Mouse (Mus musculus): ENCODE results near the gene Ppp1r1b. TPM values are rescaled to one million over a fixed set of nuclear protein-coding genes. Genes with fewer than 3 reads are reported as not detected.

Ppp1r1b gene
- 20.2 and 21.5 TPM in 2 replicates for polyA plus RNA-seq (2015; fragmentation: Nextera tagmentation; extraction: Ambion mirVana)

- Histone ChIP-seq H3K4me1 (peaks cover 13% of the 10 kb centered on the region), H3K4me3 (replicated peaks) (peak within 1 kb of the TSS; percentile 52), H3K27ac (no peak within 1 kb of the TSS)
These were observed at the start of gene Ppp1r1b for GRCm38 (mm10) chr11:98348083-98348961. Gene Ppp1r1b, plus strand, starts transcription at chr11:98348404.

GRCm38 (mm10) chr11:98298484-98299205, 49.6 kb upstream of the Ppp1r1b start:
- no peaks in the 10 kb centered on the region for H3K36me3 ChIP-seq
- H3K9ac ChIP-seq = no peak overlapping the region
- peak overlapping the region; percentile 25; the same call in 1 of the 2 replicates for H3K4me2 ChIP-seq
- H3K4me1 ChIP-seq = peaks cover 14% of the 10 kb centered on the region
- no peak overlapping the region for H3K27ac ChIP-seq
- 8% methylated on average over 10 of the region's 10 CpGs for WGBS
- no peaks in the 10 kb centered on the region for H3K9me3 ChIP-seq
- no peak overlapping the region for H3K4me3 ChIP-seq (replicated peaks)
- no peak for ATAC-seq (ENCODE audit: insufficient read depth, low FRiP score, low read depth)
- no peaks in the 10 kb centered on the region for H3K27me3 ChIP-seq (replicated peaks)

More at GRCm38 (mm10) chr11:98348083-98348961, at the start of gene Ppp1r1b:
- H3K27me3 ChIP-seq (replicated peaks) = peaks cover 72% of the 10 kb centered on the region
- 0 out of 2 replicates have a peak within 1 kb of the TSS, but pooled peaks have one; percentile 16 for H3K9ac ChIP-seq
- ATAC-seq (ENCODE audit: insufficient read depth, low FRiP score, low read depth) = peak; percentile 61
- WGBS = under 1% methylated on average over 53 of the region's 55 CpGs
- no peaks in the 10 kb centered on the region for H3K9me3 ChIP-seq
- H3K4me2 ChIP-seq = peak within 1 kb of the TSS; percentile 97
- H3K36me3 ChIP-seq = no peaks in the 10 kb centered on the region

GRCm38 (mm10) chr11:98313790-98314323, 34.3 kb upstream of the Ppp1r1b start:
- Histone ChIP-seq H3K27me3 (replicated peaks) (peaks cover 54% of the 10 kb centered on the region), H3K4me2 (0 out of 2 replicates have a peak overlapping the region, but pooled peaks have one; percentile 22), H3K4me3 (replicated peaks) (no peak overlapping the region), H3K27ac (no peak overlapping the region), H3K36me3 (no peaks in the 10 kb centered on the region), H3K9me3 (no peaks in the 10 kb centered on the region), H3K9ac (no peak overlapping the region), H3K4me1 (peaks cover 3% of the 10 kb centered on the region; the same call in 1 of the 2 replicates)
- WGBS = 2% methylated on average over 26 of the region's 26 CpGs
- no peak for ATAC-seq (ENCODE audit: insufficient read depth, low FRiP score, low read depth)

GRCm38 (mm10) chr11:98317479-98317878, 30.7 kb upstream of the Ppp1r1b start:
- Histone ChIP-seq H3K4me2 (no peak overlapping the region), H3K4me3 (replicated peaks) (no peak overlapping the region), H3K36me3 (no peaks in the 10 kb centered on the region), H3K27me3 (replicated peaks) (peaks cover 90% of the 10 kb centered on the region), H3K4me1 (peaks cover 3% of the 10 kb centered on the region; the same call in 1 of the 2 replicates), H3K9me3 (no peaks in the 10 kb centered on the region), H3K27ac (no peak overlapping the region), H3K9ac (no peak overlapping the region)
- WGBS = 7% methylated on average over 7 of the region's 7 CpGs
- no peak for ATAC-seq (ENCODE audit: insufficient read depth, low FRiP score, low read depth)

- Histone ChIP-seq H3K9ac (no peak overlapping the region), H3K4me1 (peaks cover 3% of the 10 kb centered on the region; the same call in 1 of the 2 replicates), H3K4me2 (no peak overlapping the region), H3K9me3 (no peaks in the 10 kb centered on the region), H3K4me3 (replicated peaks) (no peak overlapping the region), H3K27ac (no peak overlapping the region), H3K36me3 (no peaks in the 10 kb centered on the region), H3K27me3 (replicated peaks) (peaks cover 96% of the 10 kb centered on the region)
- 3% methylated on average over 14 of the region's 14 CpGs for WGBS
- no peak for ATAC-seq (ENCODE audit: insufficient read depth, low FRiP score, low read depth)
These were observed 29.6 kb upstream of the Ppp1r1b start for GRCm38 (mm10) chr11:98318421-98319116.

- WGBS = 4% methylated on average over 15 of the region's 15 CpGs
- no peaks in the 10 kb centered on the region for H3K4me1 ChIP-seq
- ATAC-seq (ENCODE audit: insufficient read depth, low FRiP score, low read depth) = no peak
- H3K4me2 ChIP-seq = no peak overlapping the region
- H3K9ac ChIP-seq = no peak overlapping the region
- no peaks in the 10 kb centered on the region for H3K9me3 ChIP-seq
- H3K27me3 ChIP-seq (replicated peaks) = peaks cover 98% of the 10 kb centered on the region
- H3K4me3 ChIP-seq (replicated peaks) = no peak overlapping the region
- H3K27ac ChIP-seq = no peak overlapping the region
- no peaks in the 10 kb centered on the region for H3K36me3 ChIP-seq
These were observed 29.1 kb upstream of the Ppp1r1b start for GRCm38 (mm10) chr11:98319120-98319519.

- WGBS = 23% methylated on average over 4 of the region's 4 CpGs
These were observed 28.7 kb upstream of the Ppp1r1b start for GRCm38 (mm10) chr11:98319544-98319943.

GRCm38 (mm10) chr11:98319944-98320343, 28.3 kb upstream of the Ppp1r1b start:
- no peak overlapping the region for H3K27ac ChIP-seq
- H3K27me3 ChIP-seq (replicated peaks) = peaks cover 98% of the 10 kb centered on the region
- 7% methylated on average over 2 of the region's 2 CpGs for WGBS
- ATAC-seq (ENCODE audit: insufficient read depth, low FRiP score, low read depth) = no peak
- H3K9me3 ChIP-seq = no peaks in the 10 kb centered on the region
- H3K4me1 ChIP-seq = no peaks in the 10 kb centered on the region
- H3K4me3 ChIP-seq (replicated peaks) = no peak overlapping the region
- H3K36me3 ChIP-seq = no peaks in the 10 kb centered on the region
- no peak overlapping the region for H3K4me2 ChIP-seq
- no peak overlapping the region for H3K9ac ChIP-seq

More at GRCm38 (mm10) chr11:98319544-98319943, 28.7 kb upstream of the Ppp1r1b start:
- Histone ChIP-seq H3K27me3 (replicated peaks) (peaks cover 98% of the 10 kb centered on the region), H3K4me1 (no peaks in the 10 kb centered on the region), H3K9ac (no peak overlapping the region), H3K4me2 (no peak overlapping the region), H3K9me3 (no peaks in the 10 kb centered on the region), H3K4me3 (replicated peaks) (no peak overlapping the region), H3K36me3 (no peaks in the 10 kb centered on the region), H3K27ac (no peak overlapping the region)
- ATAC-seq (ENCODE audit: insufficient read depth, low FRiP score, low read depth) = no peak

GRCm38 (mm10) chr11:98320381-98320780, 27.8 kb upstream of the Ppp1r1b start:
- Histone ChIP-seq H3K4me1 (no peaks in the 10 kb centered on the region), H3K4me3 (replicated peaks) (no peak overlapping the region), H3K9ac (no peak overlapping the region), H3K27ac (no peak overlapping the region), H3K4me2 (no peak overlapping the region), H3K27me3 (replicated peaks) (peaks cover 99% of the 10 kb centered on the region), H3K36me3 (no peaks in the 10 kb centered on the region), H3K9me3 (no peaks in the 10 kb centered on the region)
- no peak for ATAC-seq (ENCODE audit: insufficient read depth, low FRiP score, low read depth)
- 14% methylated on average over 12 of the region's 12 CpGs for WGBS

- Histone ChIP-seq H3K36me3 (no peaks in the 10 kb centered on the region), H3K9me3 (no peaks in the 10 kb centered on the region), H3K27ac (no peak overlapping the region), H3K4me3 (replicated peaks) (no peak overlapping the region), H3K9ac (no peak overlapping the region), H3K4me2 (no peak overlapping the region), H3K27me3 (replicated peaks) (peaks cover 99% of the 10 kb centered on the region), H3K4me1 (no peaks in the 10 kb centered on the region)
- ATAC-seq (ENCODE audit: insufficient read depth, low FRiP score, low read depth) = no peak
- 2% methylated on average over 30 of the region's 30 CpGs for WGBS
These were observed 27.2 kb upstream of the Ppp1r1b start for GRCm38 (mm10) chr11:98320806-98321676.

GRCm38 (mm10) chr11:98321677-98322003, 26.6 kb upstream of the Ppp1r1b start:
- 1% methylated on average over 5 of the region's 5 CpGs for WGBS
- Histone ChIP-seq H3K4me2 (no peak overlapping the region), H3K36me3 (no peaks in the 10 kb centered on the region), H3K4me3 (replicated peaks) (no peak overlapping the region), H3K9ac (no peak overlapping the region), H3K27ac (no peak overlapping the region), H3K4me1 (no peaks in the 10 kb centered on the region), H3K27me3 (replicated peaks) (peaks cover 98% of the 10 kb centered on the region), H3K9me3 (no peaks in the 10 kb centered on the region)
- ATAC-seq (ENCODE audit: insufficient read depth, low FRiP score, low read depth) = no peak
